Mouse (Mus musculus): ENCODE data around the gene Polr2f. TPM values are rescaled to one million over a fixed set of nuclear protein-coding genes. Genes with fewer than 3 reads are reported as not detected.

Polr2f gene
- polyA plus RNA-seq, 1 experiment from 2014 or later: 298 TPM

DNA sequence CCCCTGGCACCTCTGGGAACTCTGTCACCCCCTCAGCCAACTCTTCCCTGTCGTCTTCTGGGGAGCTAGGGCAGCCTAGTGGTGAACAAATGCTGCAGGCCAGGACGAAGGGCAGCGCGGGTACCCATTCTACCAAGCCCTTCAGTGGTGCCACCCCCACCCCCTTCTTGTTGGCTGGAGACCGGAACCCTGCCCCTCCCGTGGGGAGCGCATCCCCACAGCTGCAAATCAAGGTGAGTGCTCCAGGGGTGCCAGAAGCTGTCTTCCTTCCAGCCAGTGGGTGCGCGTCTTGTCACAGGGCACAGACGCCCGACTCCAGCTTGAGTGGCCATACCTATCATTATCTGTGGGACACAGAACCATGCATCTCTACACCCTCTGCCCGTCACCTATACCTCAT, 13.7 kb upstream of the Polr2f start:
- no peak overlapping the region for H3K27ac ChIP-seq
- H3K9me3 ChIP-seq (ENCODE audit: control insufficient read depth, low read length): 0 out of 2 replicates have a peak, but pooled peaks cover 5% of the 10 kb centered on the region
- peaks cover 95% of the 10 kb centered on the region for H3K36me3 ChIP-seq (replicated peaks; ENCODE audit: control insufficient read depth, insufficient read depth)
- WGBS: 93% methylated on average over 12 of the region's 12 CpGs
- ATAC-seq (ENCODE audit: low FRiP score) (no peak), DNase-seq (ENCODE audit: low spot score) (no peak)
- no peaks in the 10 kb centered on the region for H3K4me1 ChIP-seq (replicated peaks; ENCODE audit: control insufficient read depth, insufficient read depth, low read length)
- H3K4me3 ChIP-seq (replicated peaks; ENCODE audit: low read length): no peak overlapping the region
- no peaks in the 10 kb centered on the region for H3K27me3 ChIP-seq (ENCODE audit: control insufficient read depth, insufficient read depth, low read length)
- H3K4me2 ChIP-seq (replicated peaks): no peak overlapping the region
- no peak overlapping the region for H3K9ac ChIP-seq

- Histone ChIP-seq H3K9me3 (ENCODE audit: control insufficient read depth, low read length) (0 out of 2 replicates have a peak, but pooled peaks cover 5% of the 10 kb centered on the region), H3K27me3 (ENCODE audit: control insufficient read depth, insufficient read depth, low read length) (no peaks in the 10 kb centered on the region), H3K36me3 (replicated peaks; ENCODE audit: control insufficient read depth, insufficient read depth) (peaks cover 95% of the 10 kb centered on the region), H3K4me3 (replicated peaks; ENCODE audit: low read length) (no peak overlapping the region), H3K4me1 (replicated peaks; ENCODE audit: control insufficient read depth, insufficient read depth, low read length) (no peaks in the 10 kb centered on the region), H3K27ac (no peak overlapping the region), H3K4me2 (replicated peaks) (no peak overlapping the region), H3K9ac (no peak overlapping the region)
- no peak for ATAC-seq (ENCODE audit: low FRiP score)
- WGBS: 91% methylated on average over 5 of the region's 5 CpGs
- no peak for DNase-seq (ENCODE audit: low spot score)
Measured at GRCm38 (mm10) chr15:79128208-79128607, 12.6 kb upstream of the Polr2f start.

DNA sequence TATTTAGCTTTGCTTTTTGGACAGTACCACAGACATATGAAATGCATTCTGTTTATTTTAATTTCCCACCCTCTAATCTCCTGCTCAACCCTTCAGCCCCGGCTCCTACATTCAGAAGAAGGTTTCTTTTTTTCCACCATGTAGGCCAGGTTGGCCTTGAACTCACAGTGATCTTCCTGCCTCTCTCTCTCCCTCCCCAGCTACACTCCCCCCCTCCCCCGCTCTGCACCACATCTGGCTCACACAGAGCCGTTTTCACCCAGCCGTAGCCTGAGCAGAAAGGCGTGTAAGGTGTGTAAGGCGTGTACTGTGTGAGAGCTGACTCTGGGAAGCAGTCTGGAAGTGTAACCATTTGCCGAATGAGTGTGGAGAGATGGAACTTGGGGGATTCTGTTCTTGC, 11.5 kb upstream of the Polr2f start:
- Histone ChIP-seq H3K4me1 (replicated peaks; ENCODE audit: control insufficient read depth, insufficient read depth, low read length) (no peaks in the 10 kb centered on the region), H3K9ac (no peak overlapping the region), H3K36me3 (replicated peaks; ENCODE audit: control insufficient read depth, insufficient read depth) (peaks cover 96% of the 10 kb centered on the region), H3K4me2 (replicated peaks) (no peak overlapping the region), H3K9me3 (ENCODE audit: control insufficient read depth, low read length) (0 out of 2 replicates have a peak, but pooled peaks cover 5% of the 10 kb centered on the region), H3K27me3 (ENCODE audit: control insufficient read depth, insufficient read depth, low read length) (no peaks in the 10 kb centered on the region), H3K27ac (no peak overlapping the region), H3K4me3 (replicated peaks; ENCODE audit: low read length) (no peak overlapping the region)
- 82% methylated on average over 7 of the region's 7 CpGs for WGBS
- ATAC-seq (ENCODE audit: low FRiP score) (no peak), DNase-seq (ENCODE audit: low spot score) (no peak)

GRCm38 (mm10) chr15:79130782-79131181, 10.0 kb upstream of the Polr2f start:
- 0 out of 2 replicates have a peak, but pooled peaks cover 5% of the 10 kb centered on the region for H3K9me3 ChIP-seq (ENCODE audit: control insufficient read depth, low read length)
- no peak for ATAC-seq (ENCODE audit: low FRiP score)
- no peak overlapping the region for H3K9ac ChIP-seq
- no peaks in the 10 kb centered on the region for H3K27me3 ChIP-seq (ENCODE audit: control insufficient read depth, insufficient read depth, low read length)
- no peak overlapping the region for H3K27ac ChIP-seq
- DNase-seq (ENCODE audit: low spot score): no peak
- peaks cover 84% of the 10 kb centered on the region for H3K36me3 ChIP-seq (replicated peaks; ENCODE audit: control insufficient read depth, insufficient read depth)
- WGBS: 88% methylated on average over 10 of the region's 10 CpGs
- H3K4me2 ChIP-seq (replicated peaks): no peak overlapping the region
- H3K4me1 ChIP-seq (replicated peaks; ENCODE audit: control insufficient read depth, insufficient read depth, low read length): no peaks in the 10 kb centered on the region
- no peak overlapping the region for H3K4me3 ChIP-seq (replicated peaks; ENCODE audit: low read length)

DNA sequence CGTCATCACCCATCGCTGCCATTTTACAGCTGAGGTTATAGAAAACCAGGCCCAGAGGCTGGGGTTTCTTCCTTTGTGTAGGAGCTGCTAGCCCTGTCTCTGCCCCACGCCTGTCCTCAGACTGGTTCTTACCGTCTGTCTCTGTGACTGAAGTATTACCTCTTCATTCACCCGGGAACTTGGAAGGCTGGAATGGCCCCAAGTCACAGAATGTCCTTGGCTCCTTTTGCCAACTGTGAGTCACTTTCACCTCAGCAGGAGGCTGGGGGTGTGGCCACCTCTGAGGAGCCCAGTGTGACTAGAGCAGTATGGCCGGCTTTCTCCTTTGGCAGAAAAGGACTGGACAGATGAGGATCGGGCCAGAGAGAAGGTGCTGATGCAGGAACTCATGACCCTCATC, 9.4 kb upstream of the Polr2f start:
- Histone ChIP-seq H3K9me3 (ENCODE audit: control insufficient read depth, low read length) (0 out of 2 replicates have a peak, but pooled peaks cover 5% of the 10 kb centered on the region), H3K9ac (no peak overlapping the region), H3K4me3 (replicated peaks; ENCODE audit: low read length) (no peak overlapping the region), H3K27me3 (ENCODE audit: control insufficient read depth, insufficient read depth, low read length) (no peaks in the 10 kb centered on the region), H3K4me1 (replicated peaks; ENCODE audit: control insufficient read depth, insufficient read depth, low read length) (no peaks in the 10 kb centered on the region), H3K4me2 (replicated peaks) (no peak overlapping the region), H3K36me3 (replicated peaks; ENCODE audit: control insufficient read depth, insufficient read depth) (peaks cover 78% of the 10 kb centered on the region), H3K27ac (no peak overlapping the region)
- DNase-seq (ENCODE audit: low spot score) (no peak), ATAC-seq (ENCODE audit: low FRiP score) (no peak)
- WGBS: 69% methylated on average over 7 of the region's 7 CpGs

DNA sequence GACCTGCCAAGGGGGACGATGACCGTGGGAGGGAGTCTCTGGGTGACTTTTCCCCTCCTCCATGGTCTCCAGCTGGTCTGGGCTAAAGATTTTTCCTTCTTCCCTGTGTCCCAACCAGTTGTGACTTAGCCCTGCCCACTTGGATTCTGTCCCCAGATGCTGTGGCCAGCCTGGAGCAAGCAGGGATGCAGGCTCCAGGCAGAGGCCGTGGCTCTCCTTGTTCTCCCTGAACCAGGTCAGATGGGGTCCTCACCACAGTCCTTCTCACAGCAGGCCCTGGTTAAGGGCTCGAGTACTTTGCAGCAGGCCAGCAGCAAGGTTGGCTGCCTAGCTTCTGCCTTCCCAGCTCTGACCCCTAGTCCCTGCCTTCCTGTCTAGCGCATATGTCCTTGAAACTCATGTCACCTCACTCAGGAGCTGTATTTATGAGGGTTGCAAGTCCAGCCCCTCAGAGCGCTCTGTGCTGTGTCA, 7.6 kb upstream of the Polr2f start:
- Histone ChIP-seq H3K4me1 (replicated peaks; ENCODE audit: control insufficient read depth, insufficient read depth, low read length) (no peaks in the 10 kb centered on the region), H3K4me3 (replicated peaks; ENCODE audit: low read length) (no peak overlapping the region), H3K27ac (no peak overlapping the region), H3K27me3 (ENCODE audit: control insufficient read depth, insufficient read depth, low read length) (no peaks in the 10 kb centered on the region), H3K36me3 (replicated peaks; ENCODE audit: control insufficient read depth, insufficient read depth) (peaks cover 62% of the 10 kb centered on the region), H3K4me2 (replicated peaks) (no peak overlapping the region), H3K9ac (no peak overlapping the region), H3K9me3 (ENCODE audit: control insufficient read depth, low read length) (0 out of 2 replicates have a peak, but pooled peaks cover 2% of the 10 kb centered on the region)
- DNase-seq (ENCODE audit: low spot score): no peak
- ATAC-seq (ENCODE audit: low FRiP score): no peak
- WGBS: 81% methylated on average over 6 of the region's 6 CpGs

DNA sequence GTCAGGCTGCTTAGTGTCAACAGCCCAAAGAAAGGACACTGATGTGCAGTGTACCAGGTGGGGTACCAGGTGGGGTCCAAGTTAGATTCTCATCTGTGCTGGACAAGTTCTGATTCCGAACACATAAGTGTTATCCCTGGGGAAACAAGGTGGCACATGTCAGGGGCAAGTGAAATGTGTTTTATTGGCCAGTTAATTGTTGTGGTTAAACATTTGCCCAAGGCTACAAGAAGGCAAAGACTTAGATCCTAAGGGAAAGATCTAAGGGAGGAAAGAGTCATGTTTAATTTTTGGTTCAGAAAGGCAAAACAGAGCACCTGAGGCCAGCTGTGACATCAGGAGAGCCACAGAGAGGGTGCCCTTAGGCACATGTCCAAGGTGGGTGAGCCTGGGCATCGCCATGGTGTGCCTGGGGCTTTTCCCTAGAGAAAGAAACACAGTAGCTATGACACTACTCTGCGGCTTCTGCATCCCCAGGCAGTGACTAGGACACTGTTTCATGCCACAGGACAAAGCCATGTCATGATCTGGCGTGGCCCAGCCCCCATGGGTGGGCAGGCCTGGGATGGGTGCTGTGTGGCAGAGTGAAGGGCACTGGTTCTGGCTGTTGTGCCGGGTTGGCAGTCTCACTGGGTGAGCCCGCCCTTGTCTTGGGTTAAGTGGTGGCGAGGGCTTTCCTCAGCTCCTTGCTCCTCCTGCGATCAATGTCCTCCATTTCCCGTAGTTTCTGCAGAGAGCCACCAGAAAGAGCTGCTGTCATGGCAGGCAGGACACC, 6.1 kb upstream of the Polr2f start:
- H3K9ac ChIP-seq: no peak overlapping the region
- H3K4me3 ChIP-seq (replicated peaks; ENCODE audit: low read length): no peak overlapping the region
- no peaks in the 10 kb centered on the region for H3K27me3 ChIP-seq (ENCODE audit: control insufficient read depth, insufficient read depth, low read length)
- no peak for ATAC-seq (ENCODE audit: low FRiP score)
- no peak overlapping the region for H3K4me2 ChIP-seq (replicated peaks)
- H3K4me1 ChIP-seq (replicated peaks; ENCODE audit: control insufficient read depth, insufficient read depth, low read length): no peaks in the 10 kb centered on the region
- no peaks in the 10 kb centered on the region for H3K9me3 ChIP-seq (ENCODE audit: control insufficient read depth, low read length)
- WGBS: 86% methylated on average over 9 of the region's 9 CpGs
- peaks cover 49% of the 10 kb centered on the region for H3K36me3 ChIP-seq (replicated peaks; ENCODE audit: control insufficient read depth, insufficient read depth)
- H3K27ac ChIP-seq: no peak overlapping the region
- DNase-seq (ENCODE audit: low spot score): no peak

DNA sequence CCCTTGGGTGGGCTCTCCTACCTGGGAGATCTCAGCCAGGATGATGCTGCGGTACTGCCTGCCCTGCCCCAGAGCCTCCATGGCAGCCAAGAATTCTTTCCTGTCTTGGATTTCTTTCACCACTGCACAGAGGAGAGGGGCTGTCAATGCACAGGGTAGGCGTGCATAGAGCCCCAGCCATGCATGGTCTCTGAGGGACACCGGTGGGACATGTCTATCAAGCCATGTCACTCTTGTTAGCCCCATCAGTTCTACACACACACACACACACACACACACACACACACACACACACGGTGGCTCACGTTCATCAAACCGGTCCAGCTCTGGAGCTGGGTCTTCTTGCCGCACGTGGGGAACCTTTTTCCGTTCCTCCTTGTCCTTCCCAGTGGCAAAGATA, 5.5 kb upstream of the Polr2f start:
- 80% methylated on average over 9 of the region's 9 CpGs for WGBS
- peaks cover 4% of the 10 kb centered on the region for H3K4me1 ChIP-seq (replicated peaks; ENCODE audit: control insufficient read depth, insufficient read depth, low read length)
- H3K9me3 ChIP-seq (ENCODE audit: control insufficient read depth, low read length): no peaks in the 10 kb centered on the region
- H3K27me3 ChIP-seq (ENCODE audit: control insufficient read depth, insufficient read depth, low read length): no peaks in the 10 kb centered on the region
- peaks cover 43% of the 10 kb centered on the region for H3K36me3 ChIP-seq (replicated peaks; ENCODE audit: control insufficient read depth, insufficient read depth)
- ATAC-seq (ENCODE audit: low FRiP score) (no peak), DNase-seq (ENCODE audit: low spot score) (no peak)
- no peak overlapping the region for H3K27ac ChIP-seq
- no peak overlapping the region for H3K9ac ChIP-seq
- no peak overlapping the region for H3K4me2 ChIP-seq (replicated peaks)
- H3K4me3 ChIP-seq (replicated peaks; ENCODE audit: low read length): no peak overlapping the region

- no peaks in the 10 kb centered on the region for H3K9me3 ChIP-seq (ENCODE audit: control insufficient read depth, low read length)
- peaks cover 7% of the 10 kb centered on the region for H3K4me1 ChIP-seq (replicated peaks; ENCODE audit: control insufficient read depth, insufficient read depth, low read length)
- H3K27ac ChIP-seq: no peak overlapping the region
- DNase-seq (ENCODE audit: low spot score) (no peak), ATAC-seq (ENCODE audit: low FRiP score) (no peak)
- no peaks in the 10 kb centered on the region for H3K27me3 ChIP-seq (ENCODE audit: control insufficient read depth, insufficient read depth, low read length)
- peaks cover 36% of the 10 kb centered on the region for H3K36me3 ChIP-seq (replicated peaks; ENCODE audit: control insufficient read depth, insufficient read depth)
- H3K4me2 ChIP-seq (replicated peaks): no peak overlapping the region
- no peak overlapping the region for H3K9ac ChIP-seq
- no peak overlapping the region for H3K4me3 ChIP-seq (replicated peaks; ENCODE audit: low read length)
- 71% methylated on average over 11 of the region's 11 CpGs for WGBS
Measured at GRCm38 (mm10) chr15:79135783-79136575, 4.8 kb upstream of the Polr2f start.

Measured in hindbrain, embryonic 14.5 days (tissue).